Mouse (Mus musculus) ovary, adult 18-20 months (tissue): ENCODE measurements at regions not wholly inside any gene's neighbourhood (a gene's known extent, or its start where the extent isn't known, plus 50 kb on each side); places are given as distances from the start of the nearest gene placed in this dataset.
"Not testable (repeated sequence)": the region's sequence is repeated elsewhere in the genome, so short reads cannot be mapped to it uniquely, and the experiment has no call there.

Source experiments
- DNase-seq: peaks from one replicate; pipeline ENCODE4 v3.0.0; 2022; ENCODE audit warnings: low spot score, mixed read lengths

GRCm38 (mm10) chr6:140229295-140229694 is 188.0 kb upstream of the Plcz1 start:
- peak; percentile 17 for DNase-seq

GRCm38 (mm10) chr6:140228741-140229140 is 187.5 kb upstream of the Plcz1 start:
- DNase-seq: no peak

GRCm38 (mm10) chr6:140222534-140223324 is 181.5 kb upstream of the Plcz1 start:
- DNase-seq: no peak

GRCm38 (mm10) chr6:140221653-140222272 is 180.5 kb upstream of the Plcz1 start:
- DNase-seq: no peak

GRCm38 (mm10) chr6:140218789-140219188 is 177.5 kb upstream of the Plcz1 start:
- no peak for DNase-seq

GRCm38 (mm10) chr6:140212403-140212802 is 171.1 kb upstream of the Plcz1 start:
- no peak for DNase-seq

- no peak for DNase-seq
Measured at GRCm38 (mm10) chr6:140210141-140210540, 168.9 kb upstream of the Plcz1 start.

GRCm38 (mm10) chr6:140209083-140209482 is 167.8 kb upstream of the Plcz1 start:
- DNase-seq: no peak

- DNase-seq: peak; percentile 28
Measured at GRCm38 (mm10) chr6:140208375-140208774, 167.1 kb upstream of the Plcz1 start.

- DNase-seq: not testable (repeated sequence)
Measured at GRCm38 (mm10) chr6:140206676-140207075, 165.4 kb upstream of the Plcz1 start.

GRCm38 (mm10) chr6:140201356-140201755 is 160.1 kb upstream of the Plcz1 start:
- no peak for DNase-seq

- no peak for DNase-seq
Measured at GRCm38 (mm10) chr6:140200322-140200721, 159.1 kb upstream of the Plcz1 start.

- DNase-seq: no peak
Measured at GRCm38 (mm10) chr6:140198036-140198435, 156.8 kb upstream of the Plcz1 start.

GRCm38 (mm10) chr6:140197113-140197675 is 155.9 kb upstream of the Plcz1 start:
- DNase-seq: no peak

- DNase-seq: no peak
Measured at GRCm38 (mm10) chr6:140194276-140194675, 153.0 kb upstream of the Plcz1 start.

- DNase-seq: no peak
Measured at GRCm38 (mm10) chr6:140193084-140193939, 152.1 kb upstream of the Plcz1 start.

- no peak for DNase-seq
Measured at GRCm38 (mm10) chr6:140192526-140192925, 151.3 kb upstream of the Plcz1 start.

- no peak for DNase-seq
Measured at GRCm38 (mm10) chr6:140191341-140191740, 150.1 kb upstream of the Plcz1 start.

GRCm38 (mm10) chr6:140189601-140190000 is 148.3 kb upstream of the Plcz1 start:
- DNase-seq: no peak

- no peak for DNase-seq
Measured at GRCm38 (mm10) chr6:140187733-140188132, 146.5 kb upstream of the Plcz1 start.

- no peak for DNase-seq
Measured at GRCm38 (mm10) chr6:140187106-140187505, 145.8 kb upstream of the Plcz1 start.

- no peak for DNase-seq
Measured at GRCm38 (mm10) chr6:140179999-140180398, 138.7 kb upstream of the Plcz1 start.
